8 mouse cellular contexts compared by ENCODE assay signal in the genomic region with DNA sequence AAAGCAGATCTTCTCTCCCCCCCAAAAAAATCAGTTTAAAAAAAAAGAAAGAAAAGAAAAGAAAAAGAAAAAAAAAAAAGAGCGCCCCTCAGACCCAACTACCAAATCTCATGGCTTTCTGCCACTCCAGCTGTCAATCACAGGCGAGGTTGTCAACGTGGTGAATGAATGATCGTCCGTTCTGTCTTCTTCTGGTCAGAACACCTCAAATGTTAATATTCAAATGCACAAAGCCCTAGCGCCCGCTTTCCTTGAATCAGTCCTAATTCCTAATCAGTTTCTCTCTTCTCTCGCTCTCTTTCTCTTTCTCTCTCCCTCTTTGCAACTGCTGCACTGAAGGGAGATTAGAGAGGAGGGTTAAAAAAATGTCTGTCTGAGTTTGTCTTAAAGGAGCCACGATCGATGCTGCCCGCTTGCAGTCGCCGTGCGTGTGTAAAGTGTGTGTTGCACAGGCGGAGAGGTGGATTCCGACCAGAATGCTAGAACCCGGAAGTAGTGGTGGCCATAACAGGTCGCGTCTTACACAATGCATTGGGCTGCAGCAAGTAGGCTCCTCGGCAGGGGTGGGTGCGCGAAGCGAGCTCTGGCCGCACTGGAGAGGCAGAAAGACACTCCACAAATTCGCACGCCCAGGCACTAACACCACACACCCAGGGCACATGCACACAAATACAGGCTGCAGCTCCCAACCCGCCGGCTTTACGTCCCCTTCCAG. TPM values are rescaled to one million over a fixed set of nuclear protein-coding genes. Genes with fewer than 3 reads are reported as not detected.
A peak's percentile ranks its signal among the peaks of the same experiment; 100 is the strongest.
DNase-seq lines count a peak whose midpoint lies in the region; ATAC-seq and TF ChIP-seq lines count a peak whose summit lies in the region.

A gene (minus strand): TSS at position 497 of the 715 bp plus-strand sequence.

- H3K4me2 ChIP-seq in lung, postnatal 0 days (replicated peaks; ENCODE audit: low read depth, low read length) = peak within 1 kb of the TSS; percentile 76

- WGBS in hindbrain, embryonic 10.5 days = under 1% methylated on average over 29 of the region's 29 CpGs
- under 1% methylated on average over 29 of the region's 29 CpGs for WGBS in lung, postnatal 0 days

- no peaks in the 10 kb centered on the region for H3K9me3 ChIP-seq in hindbrain, embryonic 10.5 days
- H3K9me3 ChIP-seq in lung, postnatal 0 days (ENCODE audit: low read length) = no peaks in the 10 kb centered on the region

- peaks cover 25% of the 10 kb centered on the region for H3K36me3 ChIP-seq in hindbrain, embryonic 10.5 days
- no peaks in the 10 kb centered on the region for H3K36me3 ChIP-seq in lung, postnatal 0 days (ENCODE audit: insufficient read depth, low read length)

- no peak for TF ChIP-seq CTCF in lung, postnatal 0 days (IDR thresholded peaks at IDR 0.05)

- peak within 1 kb of the TSS; percentile 86 for H3K9ac ChIP-seq in lung, postnatal 0 days (replicated peaks; ENCODE audit: low read depth)

- H3K27ac ChIP-seq in hindbrain, embryonic 10.5 days = peak within 1 kb of the TSS; percentile 100
- H3K27ac ChIP-seq in lung, postnatal 0 days (ENCODE audit: low read length) = peak within 1 kb of the TSS; percentile 97

- TF ChIP-seq EP300 in lung, postnatal 0 days (IDR thresholded peaks at IDR 0.05) = 0 out of 2 replicates have a peak, but pooled peaks have one; percentile 30

- H3K4me1 ChIP-seq in hindbrain, embryonic 10.5 days (replicated peaks) = peaks cover 44% of the 10 kb centered on the region
- peaks cover 6% of the 10 kb centered on the region; the same call in 1 of the 2 replicates for H3K4me1 ChIP-seq in lung, postnatal 0 days (ENCODE audit: insufficient read depth, low read depth, low read length)

- peak; percentile 87 for DNase-seq in MEL-GATA-1-ER (ENCODE audit: extremely low read depth, low read depth)
- DNase-seq in cerebellum, adult 8-10 months = peak; percentile 92
- DNase-seq in frontal cortex, adult 2 months (ENCODE audit: extremely low spot score in 1 of 2, low spot score in 1 of 2) = peak; percentile 55 to 78
- DNase-seq in hindbrain, embryonic 10.5 days (ENCODE audit: low spot score) = peak; percentile 94
- DNase-seq in layer of hippocampus, postnatal 10 days (ENCODE audit: low spot score in 2 of 2) = peak; percentile 52 to 72
- peak; percentile 97 for DNase-seq in lung, postnatal 0 days (ENCODE audit: low spot score)
- DNase-seq in ovary, postnatal 36 days (ENCODE audit: low spot score) = peak; percentile 87
- DNase-seq in thymus, postnatal 14 days = peak; percentile 39

- peak; percentile 92 for ATAC-seq in lung, postnatal 0 days

- peaks cover 5% of the 10 kb centered on the region for H3K27me3 ChIP-seq in hindbrain, embryonic 10.5 days (ENCODE audit: insufficient read depth, poor library complexity, severe bottlenecking)
- peaks cover 10% of the 10 kb centered on the region; the same call in 1 of the 2 replicates for H3K27me3 ChIP-seq in lung, postnatal 0 days (replicated peaks; ENCODE audit: insufficient read depth, low read length)

- peak within 1 kb of the TSS; percentile 82 for H3K4me3 ChIP-seq in hindbrain, embryonic 10.5 days
- peak within 1 kb of the TSS; percentile 64 for H3K4me3 ChIP-seq in lung, postnatal 0 days (ENCODE audit: low read depth, low read length)

RNA-seq across cellular contexts. Expression of the gene that starts here (rescaled TPM):
- 21.9 and 22.7 TPM in 2 replicates for polyA plus RNA-seq in frontal cortex, adult 2 months (2012; rRNA removed)
- 92.9 and 123 TPM in 2 replicates for polyA plus RNA-seq in hindbrain, embryonic 10.5 days (2016; fragmentation: Nextera tagmentation; extraction: Ambion mirVana)
- total RNA-seq in layer of hippocampus, postnatal 10 days (2021) = 1 to 10 TPM; 1.8 to 2.2 TPM
- polyA plus RNA-seq in lung, postnatal 0 days (2015; fragmentation: Nextera tagmentation; extraction: Ambion mirVana) = 39.6 and 44.9 TPM in 2 replicates

Comparison
In these comparisons a context has a peak if more than half of its experiments do, and no peak if none do; other contexts are left out.
1. Peak in every context shown above with its lines: DNase-seq, ATAC-seq, H3K4me3 ChIP-seq and H3K27ac ChIP-seq.
2. DNase-seq: peak in every context shown above with its lines; median percentile 97 in lung, postnatal 0 days; 94 in hindbrain, embryonic 10.5 days; 92 in cerebellum, adult 8-10 months; 87 in MEL-GATA-1-ER; 87 in ovary, postnatal 36 days; 66 in frontal cortex, adult 2 months; 62 in layer of hippocampus, postnatal 10 days; 39 in thymus, postnatal 14 days.